Mouse (Mus musculus) cerebellum, adult 11-12 months (tissue): Measurements from ENCODE around the gene Tnfrsf1b.

Source experiments
- DNase-seq: peaks from one replicate; pipeline ENCODE4 v3.0.0; 2022

Tnfrsf1b gene

GRCm38 (mm10) chr4:145256144-145256543 lies 9.5 kb upstream of the Tnfrsf1b start:
- DNase-seq, result no peak

GRCm38 (mm10) chr4:145254418-145254817 lies 7.7 kb upstream of the Tnfrsf1b start:
- no peak for DNase-seq

- no peak for DNase-seq
These were observed 5.9 kb upstream of the Tnfrsf1b start for GRCm38 (mm10) chr4:145252611-145253010.

GRCm38 (mm10) chr4:145251546-145251945 lies 4.9 kb upstream of the Tnfrsf1b start:
- DNase-seq, result no peak

DNA sequence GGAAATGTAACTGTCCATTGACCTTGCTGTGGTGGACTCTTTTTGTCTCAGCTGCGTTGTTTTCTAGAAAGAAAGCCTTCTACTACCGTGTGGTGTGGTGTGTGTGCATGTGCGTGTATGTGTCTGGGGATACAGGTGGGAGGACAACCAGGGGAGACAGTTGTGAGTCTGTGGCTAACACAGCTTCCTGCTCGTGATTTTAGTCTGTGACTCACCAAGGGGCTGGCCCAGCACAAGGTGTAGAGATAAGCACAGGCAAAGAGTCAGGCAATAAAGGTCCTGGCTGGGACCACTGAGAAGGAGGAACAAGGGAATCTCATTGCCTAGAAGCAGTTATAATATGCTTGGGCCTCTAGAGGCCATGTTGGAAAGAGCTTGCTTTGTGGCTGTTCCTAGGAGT lies 3.3 kb upstream of the Tnfrsf1b start:
- DNase-seq, result no peak

DNA sequence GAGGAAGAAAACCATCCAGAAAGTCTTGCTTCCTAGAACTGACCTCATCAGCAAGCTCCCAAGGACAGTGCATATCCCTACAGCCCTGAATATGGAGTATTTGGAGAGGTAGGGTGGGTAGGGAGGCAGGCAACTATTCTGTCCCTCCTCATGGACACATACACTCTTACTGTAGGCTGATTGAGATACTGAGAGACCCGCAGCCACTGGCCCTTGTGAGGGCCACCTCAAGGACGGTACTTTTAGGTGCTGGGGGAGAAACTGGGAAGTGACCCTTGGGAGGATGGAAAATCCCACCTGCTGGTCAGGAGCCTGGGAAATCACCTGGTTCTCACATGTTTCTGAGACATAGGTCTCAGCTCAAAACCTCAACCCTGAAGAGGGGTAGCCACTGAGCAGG lies 886 bp upstream of the Tnfrsf1b start:
- DNase-seq, result no peak

DNA sequence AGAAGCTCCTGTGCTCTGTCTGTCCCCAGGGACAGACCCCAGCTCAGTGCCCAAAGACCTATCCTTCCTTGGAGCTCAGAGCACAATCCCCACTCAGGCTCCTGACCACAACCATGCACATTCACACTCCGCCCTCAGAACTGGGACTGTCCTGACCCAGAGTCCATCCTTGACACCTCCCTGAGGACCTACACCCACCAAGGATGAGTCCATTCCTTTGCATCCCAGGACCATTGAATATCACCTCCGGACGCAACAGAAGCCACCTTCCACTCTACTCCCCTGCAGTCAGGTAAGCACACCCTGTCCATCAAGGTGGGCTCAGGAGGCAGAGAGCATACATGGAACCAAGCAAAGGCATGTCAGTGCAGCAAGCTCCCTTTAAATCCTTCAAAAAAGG lies 1.1 kb downstream of the Tnfrsf1b start:
- no peak for DNase-seq

GRCm38 (mm10) chr4:145244676-145245075 lies 2.0 kb downstream of the Tnfrsf1b start:
- no peak for DNase-seq

- DNase-seq, result no peak
These were observed 3.8 kb downstream of the Tnfrsf1b start for GRCm38 (mm10) chr4:145242719-145243350.

DNA sequence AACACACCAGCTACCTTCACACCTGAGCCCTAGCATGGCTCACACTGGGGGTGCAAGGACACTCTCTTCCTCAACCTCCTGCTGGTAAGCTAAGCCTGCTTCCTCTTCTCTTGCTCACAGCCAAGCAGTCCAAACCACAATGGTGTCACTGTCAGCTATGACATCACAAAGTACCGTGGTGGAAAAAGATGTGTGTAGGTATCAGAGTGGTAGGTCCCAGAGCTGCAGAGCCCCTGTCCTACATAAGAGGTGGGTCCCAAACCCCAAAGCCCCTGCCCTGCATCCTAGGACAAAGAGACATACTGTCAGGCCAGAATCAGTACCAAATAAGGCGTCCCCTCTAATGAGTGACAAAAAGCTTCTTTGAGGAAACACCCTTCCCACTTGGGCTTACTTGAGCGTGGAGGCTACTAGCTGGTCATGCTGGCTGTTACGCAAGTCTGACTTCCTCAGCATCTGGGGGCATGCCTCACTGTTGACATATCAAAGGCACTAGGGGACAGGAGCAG lies 5.9 kb downstream of the Tnfrsf1b start:
- no peak for DNase-seq

DNA sequence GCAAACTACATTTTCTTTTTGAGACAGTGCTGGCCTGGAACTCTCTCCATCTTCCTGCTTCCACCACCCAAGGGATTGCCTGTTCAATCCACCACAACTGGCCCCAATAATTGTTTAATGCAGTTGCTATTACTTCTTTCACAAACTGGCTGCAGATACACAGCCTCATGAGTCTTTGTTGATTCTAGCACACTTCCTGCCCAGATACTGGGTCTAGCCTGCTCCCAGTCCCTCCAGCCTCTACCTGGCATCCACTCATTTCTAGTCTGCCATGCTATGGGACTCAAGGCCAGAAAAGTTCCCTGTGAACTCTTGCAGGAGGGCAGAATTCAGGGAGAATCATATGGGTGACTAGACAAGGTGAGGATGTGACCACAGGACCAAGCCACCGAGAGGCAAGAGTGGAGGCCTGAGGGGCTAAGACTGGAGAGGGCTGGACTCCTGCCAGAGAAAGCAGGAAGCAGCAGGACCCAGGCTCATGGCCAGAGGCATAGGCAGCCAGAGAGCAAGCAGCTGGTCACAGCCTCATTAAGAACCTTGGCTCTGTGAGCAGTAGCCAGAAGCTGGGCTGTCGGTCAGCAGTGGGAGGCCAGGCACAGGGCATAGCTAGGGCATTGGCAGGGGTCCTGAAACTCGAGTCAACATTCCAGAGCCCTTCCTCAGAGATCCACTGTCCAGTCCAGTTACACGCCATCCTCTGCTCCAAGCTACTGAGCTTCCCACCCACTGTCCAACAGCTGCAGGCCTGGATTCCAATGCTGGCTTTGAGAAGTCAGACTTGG lies 7.4 kb downstream of the Tnfrsf1b start:
- DNase-seq, result peak; percentile 13

- no peak for DNase-seq
These were observed 10.6 kb downstream of the Tnfrsf1b start for GRCm38 (mm10) chr4:145236027-145236426.

- DNase-seq, result no peak
These were observed 13.0 kb downstream of the Tnfrsf1b start for GRCm38 (mm10) chr4:145233487-145234228.

DNA sequence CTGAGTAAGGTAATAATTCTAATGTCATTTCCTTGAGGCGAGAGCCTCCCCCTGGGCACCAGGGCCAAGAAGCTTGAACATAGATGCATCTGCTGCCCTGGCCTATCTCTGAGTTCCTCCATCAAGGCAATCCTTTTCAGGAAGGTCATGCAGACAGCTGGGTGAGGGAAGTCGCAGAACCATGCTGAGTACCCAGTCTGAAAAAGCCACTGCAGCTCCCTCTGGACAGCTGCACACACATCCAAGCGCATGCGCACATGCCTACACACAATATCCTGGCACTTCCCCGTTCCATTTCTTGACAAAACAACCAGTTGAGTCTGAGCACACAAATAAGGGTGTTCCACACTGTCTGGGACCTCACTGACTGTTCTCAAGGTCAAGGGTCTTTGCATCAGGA lies 14.9 kb downstream of the Tnfrsf1b start:
- no peak for DNase-seq

- no peak for DNase-seq
These were observed 16.0 kb downstream of the Tnfrsf1b start for GRCm38 (mm10) chr4:145230647-145231046.

DNA sequence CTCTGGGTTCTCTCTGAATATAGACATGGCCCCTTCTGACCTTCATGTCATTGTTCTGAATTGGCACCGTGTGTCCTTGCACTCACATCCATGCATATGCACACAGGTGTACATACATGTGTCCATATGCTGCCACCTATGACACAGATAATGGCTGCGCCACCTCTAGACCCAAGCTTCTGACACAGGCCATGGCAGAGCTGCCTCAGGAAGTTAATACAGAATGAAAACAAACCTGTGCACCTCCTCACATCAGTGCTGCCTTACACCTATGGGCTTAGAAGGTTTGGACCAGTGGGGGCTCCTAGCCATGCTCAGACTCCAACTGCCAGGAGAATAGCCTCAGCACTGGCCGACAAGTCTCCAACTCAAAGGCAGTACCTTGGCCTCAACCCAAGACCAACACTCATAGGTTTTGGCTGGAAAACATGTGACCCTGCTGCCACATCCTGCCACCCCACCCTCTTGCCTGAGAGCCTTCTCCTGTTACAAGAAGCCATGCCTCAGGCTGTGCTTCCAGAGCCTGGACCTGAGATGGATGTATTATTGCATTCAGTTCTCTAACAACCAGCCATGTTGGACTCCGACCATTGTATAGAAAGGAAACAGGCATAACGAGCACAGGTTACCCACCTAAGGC lies 17.0 kb downstream of the Tnfrsf1b start:
- no peak for DNase-seq

DNA sequence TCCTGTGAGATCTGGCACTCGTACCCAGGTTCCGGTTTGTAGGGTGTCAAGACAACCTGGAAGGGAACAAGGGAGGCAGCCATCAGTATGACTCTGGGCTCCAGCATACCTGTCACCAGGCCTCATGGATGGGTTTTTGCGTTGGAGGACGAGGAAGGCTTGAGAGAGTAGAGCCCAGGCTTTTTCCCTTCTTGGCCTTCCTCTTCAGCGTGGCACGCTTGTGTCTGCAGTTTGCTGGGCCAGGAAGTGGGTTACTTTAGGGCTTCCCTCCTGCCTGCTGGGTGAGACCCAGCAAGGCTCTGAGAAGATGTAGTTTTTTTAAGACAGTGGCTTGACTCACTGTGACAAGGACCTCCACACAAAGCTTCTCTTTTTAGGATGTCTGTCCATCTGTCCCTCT lies 17.6 kb downstream of the Tnfrsf1b start:
- DNase-seq, result no peak

- no peak for DNase-seq
These were observed 22.1 kb downstream of the Tnfrsf1b start for GRCm38 (mm10) chr4:145224613-145225012.

GRCm38 (mm10) chr4:145222064-145222463 lies 24.6 kb downstream of the Tnfrsf1b start:
- DNase-seq, result no peak

- no peak for DNase-seq
These were observed 25.3 kb downstream of the Tnfrsf1b start for GRCm38 (mm10) chr4:145221379-145221778.

DNA sequence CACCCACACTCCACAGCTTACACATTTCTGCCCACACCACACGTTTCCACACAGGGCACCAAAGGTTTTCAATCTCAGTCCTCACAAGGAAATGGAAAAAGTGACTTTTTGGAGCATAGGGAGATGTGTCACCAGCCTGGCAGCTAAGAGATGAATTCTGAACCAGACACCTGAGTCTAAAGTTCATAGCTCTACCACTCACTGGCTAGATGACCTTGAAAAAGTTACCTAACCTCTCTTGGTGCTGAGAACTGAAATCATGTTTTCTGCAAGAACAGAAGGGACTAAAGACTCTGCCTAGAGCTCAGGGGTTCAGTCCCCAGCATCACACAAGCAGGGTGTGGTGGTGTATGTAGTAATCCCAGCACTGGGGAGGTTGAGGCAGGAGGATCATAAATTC lies 26.7 kb downstream of the Tnfrsf1b start:
- no peak for DNase-seq

DNA sequence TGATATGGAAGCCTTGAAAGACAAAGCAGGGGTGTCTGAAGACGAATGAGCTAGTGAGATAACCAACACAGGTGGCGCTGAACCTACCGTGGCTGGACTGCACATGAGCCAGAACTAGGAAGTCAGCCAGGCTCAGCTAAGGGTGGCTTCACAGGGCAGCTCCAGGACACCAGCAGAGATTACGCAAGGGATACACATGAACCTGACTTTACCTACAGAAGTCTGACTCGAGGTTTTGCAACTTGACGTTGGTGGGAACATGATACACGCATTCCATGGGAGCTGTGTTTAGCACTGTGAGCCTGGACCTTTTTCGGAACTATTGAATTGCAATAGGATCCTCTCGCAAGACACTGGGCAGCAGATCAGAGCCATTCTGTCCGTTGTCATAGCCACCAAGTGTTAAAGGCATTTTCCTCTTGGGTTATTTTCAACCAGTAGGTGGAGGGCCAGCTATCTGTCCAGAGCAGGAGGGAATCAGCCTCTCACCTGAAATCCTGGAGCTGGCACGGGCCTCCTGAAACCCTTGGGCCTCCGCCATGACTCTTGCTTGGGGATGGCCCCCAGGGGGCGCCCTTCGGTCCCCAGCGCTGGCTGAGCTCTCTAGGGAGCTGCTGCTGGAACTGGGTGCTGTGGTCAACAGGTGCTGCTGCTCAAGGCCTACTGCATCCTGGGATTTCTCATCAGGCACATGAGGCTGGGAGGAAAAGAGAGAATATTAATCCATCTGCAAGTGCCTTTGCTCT lies 27.3 kb downstream of the Tnfrsf1b start:
- DNase-seq, result no peak
